Mouse (Mus musculus) right cerebral cortex, postnatal 14 days (tissue): Measurements from ENCODE around the gene Hepacam.

Source experiments
- DNase-seq: peaks from one replicate; pipeline ENCODE4 v3.0.0; 2022

The Hepacam gene

GRCm38 (mm10) chr9:37367301-37368080 lies at the start of gene Hepacam:
TSS of gene Hepacam (plus strand) at chr9:37367351.
- DNase-seq, result no peak

DNA sequence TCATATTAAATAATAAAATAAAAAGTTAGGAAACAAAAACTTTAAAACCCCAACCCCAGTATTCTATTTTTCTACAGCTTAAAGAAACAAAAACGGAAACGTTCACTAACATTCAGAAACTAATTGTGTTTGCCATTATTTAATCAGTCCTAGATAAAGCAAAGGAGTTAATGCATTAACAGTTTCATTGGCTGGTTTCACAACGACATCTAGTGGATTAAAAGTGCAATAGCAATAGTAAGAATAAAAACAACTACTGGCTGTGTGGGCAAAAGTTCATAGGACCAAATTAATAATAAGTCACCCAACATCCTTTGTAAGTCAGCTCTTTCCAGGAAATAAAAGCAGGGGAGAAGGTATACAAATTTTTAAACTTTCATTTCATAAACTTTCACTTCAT lies 37.7 kb upstream of the Hepacam start:
- no peak for DNase-seq

- DNase-seq, result no peak
These were observed 21.7 kb upstream of the Hepacam start for GRCm38 (mm10) chr9:37345406-37345805.

DNA sequence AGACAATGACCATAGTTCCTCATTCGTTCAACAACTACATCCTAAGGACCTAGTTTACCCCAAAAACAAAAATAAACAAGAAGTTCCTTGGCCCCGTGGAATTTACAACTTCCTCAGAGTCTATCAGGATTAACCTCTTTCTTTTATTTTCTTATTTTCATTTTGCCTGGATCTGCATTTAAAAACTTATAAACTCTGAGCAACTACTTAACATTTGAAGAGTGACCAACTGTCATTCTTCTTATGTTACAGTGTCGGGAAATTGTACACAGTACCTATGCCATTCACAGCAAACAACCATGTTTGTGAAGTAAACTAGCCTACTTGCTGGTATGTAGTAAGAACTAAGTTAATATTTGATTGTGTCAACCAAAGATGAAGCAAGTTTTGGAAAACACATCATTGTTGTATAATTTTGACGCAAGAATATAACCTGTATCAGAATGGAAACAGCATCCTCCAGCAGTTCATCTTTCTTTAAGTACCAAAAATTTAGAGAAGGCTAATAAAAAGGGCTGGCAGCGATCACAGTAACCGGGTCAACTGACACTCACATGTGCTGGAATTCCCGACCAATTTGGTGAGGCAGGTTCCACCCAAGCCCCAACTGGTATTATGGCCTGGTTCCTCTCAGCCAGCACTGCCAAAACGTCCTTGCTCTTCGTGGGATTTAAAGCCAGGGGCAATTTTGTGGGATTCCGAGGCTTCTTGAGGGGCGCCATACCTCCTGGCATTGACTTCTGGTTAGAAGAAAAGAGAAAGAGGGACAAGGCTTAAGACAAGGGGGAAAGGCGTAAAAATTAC lies 19.8 kb upstream of the Hepacam start:
- no peak for DNase-seq

- DNase-seq, result peak; percentile 98
These were observed 19.0 kb upstream of the Hepacam start, which contains the start of gene Ccdc15 for GRCm38 (mm10) chr9:37347988-37348642. TSS of gene Ccdc15 (minus strand) at chr9:37348432.

DNA sequence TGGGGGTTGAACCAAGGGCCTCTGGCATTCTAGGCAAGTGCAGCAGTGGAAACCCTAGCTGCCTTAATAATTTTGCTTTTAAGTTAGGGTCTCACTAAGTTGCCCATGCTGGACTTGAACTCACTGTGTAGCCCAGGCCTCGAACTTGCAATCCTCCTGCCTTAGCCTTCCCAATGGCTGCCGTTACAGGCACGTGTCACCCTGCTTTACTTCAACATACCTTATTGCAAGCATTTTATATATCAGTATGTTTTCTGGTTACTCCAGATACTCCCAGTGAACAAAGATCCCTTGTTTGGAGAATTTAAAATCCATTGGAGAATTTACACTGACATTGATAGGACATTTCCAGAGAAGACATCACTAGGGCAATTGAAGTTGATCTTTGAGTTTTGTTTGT lies 18.1 kb upstream of the Hepacam start:
- DNase-seq, result no peak

GRCm38 (mm10) chr9:37351266-37351665 lies 15.9 kb upstream of the Hepacam start:
- DNase-seq, result no peak

DNA sequence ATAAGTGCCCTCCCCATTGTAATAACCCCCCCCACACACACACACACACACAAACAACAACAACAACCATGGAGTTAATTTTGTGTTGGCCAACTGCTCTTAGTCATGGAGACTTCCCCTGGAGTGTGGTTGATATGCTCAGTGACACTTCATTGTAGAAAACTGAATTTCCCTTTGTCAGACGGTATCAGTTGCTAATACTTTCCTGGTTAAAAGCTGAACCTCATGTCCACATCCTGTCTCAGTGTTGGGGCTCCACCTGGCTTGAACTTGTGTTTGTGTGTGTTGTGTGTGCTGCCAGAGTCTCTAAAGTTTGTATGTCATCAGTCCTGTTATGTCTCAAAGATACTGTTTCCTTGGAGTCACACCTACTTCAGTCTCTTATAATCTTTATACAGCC lies 12.7 kb upstream of the Hepacam start:
- DNase-seq, result no peak

DNA sequence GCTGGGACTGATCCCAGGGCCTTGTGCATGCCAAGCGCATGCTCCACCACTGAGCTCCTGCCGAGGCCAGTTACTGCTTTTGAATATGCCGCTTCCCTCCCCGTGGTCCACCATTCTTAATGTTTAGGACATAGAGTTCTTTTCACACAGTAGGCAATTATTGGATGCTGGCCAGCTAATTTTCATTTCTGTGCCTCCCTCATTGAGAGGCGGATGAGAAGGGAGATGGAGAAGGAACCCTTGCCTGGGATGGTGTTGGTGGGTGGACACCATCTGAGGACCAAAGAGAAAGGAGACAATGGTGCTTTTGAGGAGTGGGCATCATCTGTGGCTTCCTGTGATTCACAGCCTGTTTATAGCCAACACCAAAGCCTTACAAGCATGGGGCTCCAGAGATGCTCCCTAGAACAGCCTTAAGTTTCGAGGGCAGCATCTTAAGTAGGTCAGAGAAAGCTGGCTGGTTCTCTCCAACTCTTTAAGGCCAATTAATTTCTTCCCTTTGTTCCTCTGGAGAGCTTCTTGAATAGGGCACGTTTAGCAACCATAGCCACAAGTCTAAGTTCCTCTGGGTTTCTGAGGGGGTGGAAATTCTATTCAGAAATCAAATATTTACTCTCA lies 8.3 kb upstream of the Hepacam start:
- DNase-seq, result no peak

- DNase-seq, result peak; percentile 36
These were observed 7.6 kb upstream of the Hepacam start for GRCm38 (mm10) chr9:37359331-37360220.

- DNase-seq, result no peak
These were observed 5.1 kb upstream of the Hepacam start for GRCm38 (mm10) chr9:37362084-37362483.

DNA sequence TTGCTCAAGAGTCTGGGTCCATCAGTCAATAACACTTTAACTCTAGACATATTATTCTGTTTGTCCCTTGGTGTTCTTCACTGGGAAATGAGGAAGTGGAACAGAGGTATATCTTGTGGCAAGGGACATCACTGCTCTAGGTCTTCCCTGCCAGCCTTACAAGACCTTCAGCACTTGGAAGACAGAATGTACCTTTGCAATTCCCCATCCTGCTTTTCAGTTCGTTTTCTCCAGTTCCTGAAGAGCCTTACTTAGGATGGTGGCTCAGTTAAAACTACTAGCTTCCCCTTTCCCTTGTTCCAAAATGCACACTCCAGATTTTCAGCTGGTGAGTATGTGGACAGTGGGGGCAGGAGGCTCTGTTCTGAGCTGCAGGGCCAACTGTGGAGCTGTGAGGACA lies 4.3 kb upstream of the Hepacam start:
- no peak for DNase-seq

DNA sequence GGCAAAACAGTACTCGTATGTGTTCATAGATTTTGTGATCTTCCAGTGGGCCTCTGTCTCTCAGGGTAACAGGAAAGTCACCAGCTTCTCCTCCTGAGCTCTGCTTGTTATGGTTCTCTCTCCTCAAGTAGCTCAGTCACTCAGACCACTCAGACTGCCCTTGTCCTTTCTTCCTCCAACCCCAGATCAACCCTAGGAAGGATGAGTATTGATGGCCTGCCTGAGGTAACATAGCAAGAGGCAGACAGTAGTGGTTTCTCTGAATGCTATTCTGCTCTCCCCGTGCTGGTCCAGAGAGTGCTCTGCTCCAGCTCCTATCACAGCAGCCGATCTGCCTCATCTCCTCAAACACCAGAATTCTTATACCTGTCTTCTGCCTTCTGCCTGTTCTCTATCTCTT lies 3.6 kb upstream of the Hepacam start:
- DNase-seq, result no peak

GRCm38 (mm10) chr9:37364392-37364791 lies 2.8 kb upstream of the Hepacam start:
- no peak for DNase-seq

DNA sequence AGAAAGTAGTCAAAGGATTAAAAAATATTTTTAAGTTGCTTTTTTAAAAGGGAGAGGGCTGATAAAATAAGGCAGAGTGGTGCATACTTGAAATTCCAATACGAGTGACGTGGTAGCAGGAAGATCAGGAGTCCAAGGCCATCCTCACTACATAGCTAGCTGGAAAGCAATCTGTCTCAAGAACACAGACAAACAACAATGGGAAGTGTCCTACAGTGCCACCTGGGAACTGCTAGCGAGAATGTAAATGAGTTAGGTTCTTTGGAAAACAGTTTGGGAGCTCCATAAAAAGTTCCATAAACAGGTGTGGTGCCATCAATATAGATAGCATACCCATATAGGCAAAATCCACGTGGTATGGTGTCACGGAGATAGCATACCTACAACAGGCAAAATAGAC lies 1.4 kb upstream of the Hepacam start:
- no peak for DNase-seq

DNA sequence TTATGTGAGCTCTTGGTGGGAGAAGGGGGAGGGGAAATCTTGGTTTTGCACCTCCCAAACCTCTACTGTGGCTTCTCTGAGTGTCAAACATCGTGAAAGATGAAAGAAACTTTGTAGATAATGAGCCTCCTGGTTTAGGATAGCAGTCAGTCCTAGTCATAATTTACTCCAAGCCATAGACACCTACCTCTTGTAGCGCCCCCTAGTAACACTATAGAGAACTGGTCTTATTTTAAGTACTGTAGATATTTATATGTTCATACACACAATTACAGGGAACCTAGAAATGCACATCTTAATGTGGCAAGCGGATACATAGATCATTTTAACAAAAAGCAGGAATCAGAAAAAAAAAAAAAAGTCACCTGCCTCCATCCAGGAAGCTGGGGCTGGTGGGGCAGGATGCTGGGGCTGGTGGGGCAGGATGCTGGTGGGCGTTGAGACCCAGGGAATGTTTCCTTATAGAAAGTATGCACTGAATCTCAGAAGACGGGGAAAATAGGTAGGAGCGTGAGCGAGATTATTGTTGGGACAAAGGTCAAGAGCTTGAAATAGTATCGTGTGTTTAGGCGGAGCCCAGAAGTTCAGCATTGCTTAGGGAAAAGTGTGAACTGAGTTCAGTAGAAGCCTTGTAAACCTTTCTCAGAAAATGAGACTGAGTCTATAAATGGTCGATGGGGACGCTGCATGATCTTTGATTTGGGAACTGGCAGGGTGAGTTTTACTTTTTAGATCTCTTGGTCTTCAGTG lies 1.1 kb downstream of the Hepacam start:
- DNase-seq, result no peak

DNA sequence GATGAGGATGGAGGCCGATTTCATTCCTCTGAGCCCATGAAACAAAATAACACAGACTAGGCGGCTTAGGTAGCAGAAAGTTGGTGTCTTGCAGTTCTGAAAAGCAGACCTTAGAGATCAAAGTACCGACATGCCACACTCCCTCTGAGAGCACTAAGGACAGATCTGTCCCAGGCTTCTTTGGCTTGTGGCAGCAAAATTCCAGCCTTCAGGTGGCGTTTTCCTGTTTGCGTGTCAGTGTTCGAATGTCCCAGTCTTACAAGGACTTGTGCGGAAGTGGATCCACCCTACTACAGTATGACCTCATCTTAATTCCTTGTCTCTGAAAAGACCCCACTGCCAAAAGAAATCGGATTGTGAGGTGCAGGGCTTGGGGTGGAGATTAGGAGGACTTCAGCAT lies 1.7 kb downstream of the Hepacam start:
- no peak for DNase-seq

- no peak for DNase-seq
These were observed 4.2 kb downstream of the Hepacam start for GRCm38 (mm10) chr9:37371232-37371801.

- no peak for DNase-seq
These were observed 8.6 kb downstream of the Hepacam start for GRCm38 (mm10) chr9:37375718-37376117.

- no peak for DNase-seq
These were observed 16.0 kb downstream of the Hepacam start for GRCm38 (mm10) chr9:37383161-37383560.
